Mouse (Mus musculus): ENCODE results near the gene Gtsf1l. TPM values are rescaled to one million over a fixed set of nuclear protein-coding genes. Genes with fewer than 3 reads are reported as not detected.
A peak's percentile ranks its signal among the peaks of the same experiment; 100 is the strongest.

Gtsf1l gene
- polyA plus RNA-seq, 1 experiment: 34.9 TPM

GRCm38 (mm10) chr2:163052826-163053225, 34.8 kb downstream of the Gtsf1l start:
- H3K36me3 ChIP-seq (ENCODE audit: control insufficient read depth, insufficient read depth, low read length, poor library complexity, severe bottlenecking): peaks cover 8% of the 10 kb centered on the region
- no peak overlapping the region for H3K4me3 ChIP-seq (ENCODE audit: low read depth, low read length)
- TF ChIP-seq EP300 (IDR thresholded peaks at IDR 0.05; ENCODE audit: insufficient read depth, low read depth, low read length) (no peak), CTCF (IDR thresholded peaks at IDR 0.05; ENCODE audit: low read depth, low read length) (no peak), POLR2A (IDR thresholded peaks at IDR 0.05; ENCODE audit: insufficient read depth, low read length) (no peak)
- H3K4me1 ChIP-seq (ENCODE audit: control insufficient read depth, insufficient read depth, low read length): no peaks in the 10 kb centered on the region
- peak overlapping the region; percentile 100 for H3K27ac ChIP-seq (ENCODE audit: insufficient read depth, low read length)
- H3K9me3 ChIP-seq (replicated peaks; ENCODE audit: control insufficient read depth, insufficient read depth, low read length, poor library complexity, severe bottlenecking): no peaks in the 10 kb centered on the region
- peak overlapping the region; percentile 75 for H3K9ac ChIP-seq (ENCODE audit: low read depth, poor library complexity, severe bottlenecking)
- no peaks in the 10 kb centered on the region for H3K27me3 ChIP-seq (ENCODE audit: control insufficient read depth, insufficient read depth, low read length, poor library complexity, severe bottlenecking)

GRCm38 (mm10) chr2:163052101-163052500, 35.6 kb downstream of the Gtsf1l start:
- peak overlapping the region; percentile 54 for H3K4me3 ChIP-seq (ENCODE audit: low read depth, low read length)
- H3K4me1 ChIP-seq (ENCODE audit: control insufficient read depth, insufficient read depth, low read length): no peaks in the 10 kb centered on the region
- H3K9me3 ChIP-seq (replicated peaks; ENCODE audit: control insufficient read depth, insufficient read depth, low read length, poor library complexity, severe bottlenecking): no peaks in the 10 kb centered on the region
- peaks cover 9% of the 10 kb centered on the region for H3K36me3 ChIP-seq (ENCODE audit: control insufficient read depth, insufficient read depth, low read length, poor library complexity, severe bottlenecking)
- H3K27me3 ChIP-seq (ENCODE audit: control insufficient read depth, insufficient read depth, low read length, poor library complexity, severe bottlenecking): no peaks in the 10 kb centered on the region
- TF ChIP-seq POLR2A (IDR thresholded peaks at IDR 0.05; ENCODE audit: insufficient read depth, low read length) (peak; percentile 6), EP300 (IDR thresholded peaks at IDR 0.05; ENCODE audit: insufficient read depth, low read depth, low read length) (peak; percentile 100), CTCF (IDR thresholded peaks at IDR 0.05; ENCODE audit: low read depth, low read length) (no peak)
- peak overlapping the region; percentile 100 for H3K27ac ChIP-seq (ENCODE audit: insufficient read depth, low read length)
- 0 out of 2 replicates have a peak overlapping the region, but pooled peaks have one; percentile 40 for H3K9ac ChIP-seq (ENCODE audit: low read depth, poor library complexity, severe bottlenecking)

- no peaks in the 10 kb centered on the region for H3K27me3 ChIP-seq (ENCODE audit: control insufficient read depth, insufficient read depth, low read length, poor library complexity, severe bottlenecking)
- H3K4me3 ChIP-seq (ENCODE audit: low read depth, low read length): peak overlapping the region; percentile 60
- peak; percentile 37 for TF ChIP-seq POLR2A (IDR thresholded peaks at IDR 0.05; ENCODE audit: insufficient read depth, low read length)
- TF ChIP-seq CTCF (IDR thresholded peaks at IDR 0.05; ENCODE audit: low read depth, low read length): no peak
- TF ChIP-seq EP300 (IDR thresholded peaks at IDR 0.05; ENCODE audit: insufficient read depth, low read depth, low read length): peak; percentile 96
Measured at GRCm38 (mm10) chr2:163051691-163052090, 36.0 kb downstream of the Gtsf1l start.

GRCm38 (mm10) chr2:163049116-163049515, 38.5 kb downstream of the Gtsf1l start:
- no peak for TF ChIP-seq POLR2A (IDR thresholded peaks at IDR 0.05; ENCODE audit: insufficient read depth, low read length)
- TF ChIP-seq CTCF (IDR thresholded peaks at IDR 0.05; ENCODE audit: low read depth, low read length): no peak
- no peak for TF ChIP-seq EP300 (IDR thresholded peaks at IDR 0.05; ENCODE audit: insufficient read depth, low read depth, low read length)
- Histone ChIP-seq H3K36me3 (ENCODE audit: control insufficient read depth, insufficient read depth, low read length, poor library complexity, severe bottlenecking) (peaks cover 17% of the 10 kb centered on the region), H3K27me3 (ENCODE audit: control insufficient read depth, insufficient read depth, low read length, poor library complexity, severe bottlenecking) (no peaks in the 10 kb centered on the region), H3K9ac (ENCODE audit: low read depth, poor library complexity, severe bottlenecking) (no peak overlapping the region), H3K4me3 (ENCODE audit: low read depth, low read length) (no peak overlapping the region), H3K27ac (ENCODE audit: insufficient read depth, low read length) (no peak overlapping the region; the same call in 1 of the 2 replicates), H3K9me3 (replicated peaks; ENCODE audit: control insufficient read depth, insufficient read depth, low read length, poor library complexity, severe bottlenecking) (no peaks in the 10 kb centered on the region), H3K4me1 (ENCODE audit: control insufficient read depth, insufficient read depth, low read length) (no peaks in the 10 kb centered on the region)

More at GRCm38 (mm10) chr2:163051691-163052090, 36.0 kb downstream of the Gtsf1l start:
- Histone ChIP-seq H3K27ac (ENCODE audit: insufficient read depth, low read length) (peak overlapping the region; percentile 100), H3K4me1 (ENCODE audit: control insufficient read depth, insufficient read depth, low read length) (no peaks in the 10 kb centered on the region), H3K9ac (ENCODE audit: low read depth, poor library complexity, severe bottlenecking) (peak overlapping the region; percentile 72), H3K36me3 (ENCODE audit: control insufficient read depth, insufficient read depth, low read length, poor library complexity, severe bottlenecking) (peaks cover 11% of the 10 kb centered on the region), H3K9me3 (replicated peaks; ENCODE audit: control insufficient read depth, insufficient read depth, low read length, poor library complexity, severe bottlenecking) (no peaks in the 10 kb centered on the region)

- TF ChIP-seq EP300 (IDR thresholded peaks at IDR 0.05; ENCODE audit: insufficient read depth, low read depth, low read length): 0 out of 2 replicates have a peak, but pooled peaks have one; percentile 43
- peak; percentile 96 for TF ChIP-seq CTCF (IDR thresholded peaks at IDR 0.05; ENCODE audit: low read depth, low read length)
- no peak for TF ChIP-seq POLR2A (IDR thresholded peaks at IDR 0.05; ENCODE audit: insufficient read depth, low read length)
- H3K27me3 ChIP-seq (ENCODE audit: control insufficient read depth, insufficient read depth, low read length, poor library complexity, severe bottlenecking): no peaks in the 10 kb centered on the region
- no peaks in the 10 kb centered on the region for H3K9me3 ChIP-seq (replicated peaks; ENCODE audit: control insufficient read depth, insufficient read depth, low read length, poor library complexity, severe bottlenecking)
- no peaks in the 10 kb centered on the region for H3K4me1 ChIP-seq (ENCODE audit: control insufficient read depth, insufficient read depth, low read length)
- peaks cover 27% of the 10 kb centered on the region for H3K36me3 ChIP-seq (ENCODE audit: control insufficient read depth, insufficient read depth, low read length, poor library complexity, severe bottlenecking)
- no peak overlapping the region for H3K9ac ChIP-seq (ENCODE audit: low read depth, poor library complexity, severe bottlenecking)
- H3K4me3 ChIP-seq (ENCODE audit: low read depth, low read length): no peak overlapping the region
- peak overlapping the region; percentile 68 for H3K27ac ChIP-seq (ENCODE audit: insufficient read depth, low read length)
Measured at GRCm38 (mm10) chr2:163048125-163048524, 39.5 kb downstream of the Gtsf1l start.

GRCm38 (mm10) chr2:163039940-163040339, 47.7 kb downstream of the Gtsf1l start:
- no peak overlapping the region for H3K27ac ChIP-seq (ENCODE audit: insufficient read depth, low read length)
- H3K27me3 ChIP-seq (ENCODE audit: control insufficient read depth, insufficient read depth, low read length, poor library complexity, severe bottlenecking): no peaks in the 10 kb centered on the region
- no peak overlapping the region for H3K9ac ChIP-seq (ENCODE audit: low read depth, poor library complexity, severe bottlenecking)
- H3K36me3 ChIP-seq (ENCODE audit: control insufficient read depth, insufficient read depth, low read length, poor library complexity, severe bottlenecking): peaks cover 34% of the 10 kb centered on the region
- H3K4me3 ChIP-seq (ENCODE audit: low read depth, low read length): no peak overlapping the region
- 0 out of 2 replicates have a peak, but pooled peaks cover 4% of the 10 kb centered on the region for H3K9me3 ChIP-seq (replicated peaks; ENCODE audit: control insufficient read depth, insufficient read depth, low read length, poor library complexity, severe bottlenecking)
- H3K4me1 ChIP-seq (ENCODE audit: control insufficient read depth, insufficient read depth, low read length): peaks cover 5% of the 10 kb centered on the region
- no peak for TF ChIP-seq EP300 (IDR thresholded peaks at IDR 0.05; ENCODE audit: insufficient read depth, low read depth, low read length)
- no peak for TF ChIP-seq POLR2A (IDR thresholded peaks at IDR 0.05; ENCODE audit: insufficient read depth, low read length)
- no peak for TF ChIP-seq CTCF (IDR thresholded peaks at IDR 0.05; ENCODE audit: low read depth, low read length)

Other genes starting within 250 kb of the Gtsf1l start
- 172 and 175 TPM in 2 replicates for gene Srsf6, start 156.3 kb downstream of the Gtsf1l start, polyA plus RNA-seq (2011; ENCODE audit: insufficient read depth, insufficient read length, low read depth, missing spikeins)
- 1.1 and 2.7 TPM in 2 replicates for gene L3mbtl1, start 144.4 kb downstream of the Gtsf1l start, polyA plus RNA-seq (2011; ENCODE audit: insufficient read depth, insufficient read length, low read depth, missing spikeins)
- 0.65 and 0.66 TPM in 2 replicates for gene Sgk2, start 100.5 kb downstream of the Gtsf1l start, polyA plus RNA-seq (2011; ENCODE audit: insufficient read depth, insufficient read length, low read depth, missing spikeins)
- 62.6 and 69.4 TPM in 2 replicates for gene Ift52, start 70.5 kb downstream of the Gtsf1l start, polyA plus RNA-seq (2011; ENCODE audit: insufficient read depth, insufficient read length, low read depth, missing spikeins)
- gene Mybl2, start 33.2 kb downstream of the Gtsf1l start, polyA plus RNA-seq (2011; ENCODE audit: insufficient read depth, insufficient read length, low read depth, missing spikeins): 471 and 519 TPM in 2 replicates
- 0.28 and 0.56 TPM in 2 replicates for gene Tox2, start 115.3 kb upstream of the Gtsf1l start, polyA plus RNA-seq (2011; ENCODE audit: insufficient read depth, insufficient read length, low read depth, missing spikeins)

All from ES-Bruce4 (cell line).